Mouse (Mus musculus): ENCODE data around the gene Ngb. TPM values are rescaled to one million over a fixed set of nuclear protein-coding genes. Genes with fewer than 3 reads are reported as not detected.

Gene Ngb
- polyA plus RNA-seq, 1 experiment from 2014 or later: 0.33 TPM

- Histone ChIP-seq H3K4me1 (replicated peaks; ENCODE audit: insufficient read depth, low read length) (no peaks in the 10 kb centered on the region), H3K4me2 (ENCODE audit: low read length) (no peak overlapping the region), H3K36me3 (ENCODE audit: insufficient read depth, low read length) (peaks cover 10% of the 10 kb centered on the region; the same call in 1 of the 2 replicates), H3K27me3 (ENCODE audit: insufficient read depth, low read length) (no peaks in the 10 kb centered on the region), H3K27ac (no peak overlapping the region), H3K9me3 (replicated peaks; ENCODE audit: low read length) (no peaks in the 10 kb centered on the region), H3K4me3 (replicated peaks; ENCODE audit: low read depth, low read length) (no peak overlapping the region), H3K9ac (ENCODE audit: low read depth, low read length) (no peak overlapping the region)
- TF ChIP-seq CTCF (IDR thresholded peaks at IDR 0.05; ENCODE audit: low read depth): no peak
- ATAC-seq (replicated peaks; ENCODE audit: low FRiP score, low read depth): no peak
- DNase-seq (ENCODE audit: low spot score): no peak
- WGBS: 70% methylated on average over 2 of the region's 2 CpGs
Observed at GRCm38 (mm10) chr12:87138768-87139167, 36.4 kb upstream of the Ngb start.

DNA sequence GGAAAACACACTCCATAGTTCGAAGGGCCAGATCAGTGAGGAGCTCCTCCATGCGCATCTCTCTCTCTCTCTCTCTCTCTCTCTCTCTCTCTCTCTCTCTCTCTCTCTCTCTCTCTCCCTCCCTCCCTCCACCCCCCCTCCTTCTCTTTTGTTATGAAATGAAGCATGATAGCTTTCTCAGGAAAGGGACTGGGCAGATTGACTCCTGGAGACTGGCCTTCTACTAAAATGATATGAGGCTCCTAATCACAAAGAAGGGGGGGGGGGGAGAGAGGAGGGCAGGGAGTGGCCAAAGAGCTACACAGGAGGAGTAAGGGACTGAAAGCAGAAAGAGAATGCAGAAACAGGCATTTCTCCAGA, 36.0 kb upstream of the Ngb start:
- Histone ChIP-seq H3K4me2 (ENCODE audit: low read length) (no peak overlapping the region), H3K27ac (no peak overlapping the region), H3K4me3 (replicated peaks; ENCODE audit: low read depth, low read length) (no peak overlapping the region), H3K27me3 (ENCODE audit: insufficient read depth, low read length) (no peaks in the 10 kb centered on the region), H3K9me3 (replicated peaks; ENCODE audit: low read length) (no peaks in the 10 kb centered on the region), H3K36me3 (ENCODE audit: insufficient read depth, low read length) (peaks cover 10% of the 10 kb centered on the region; the same call in 1 of the 2 replicates), H3K4me1 (replicated peaks; ENCODE audit: insufficient read depth, low read length) (no peaks in the 10 kb centered on the region), H3K9ac (ENCODE audit: low read depth, low read length) (no peak overlapping the region)
- no peak for ATAC-seq (replicated peaks; ENCODE audit: low FRiP score, low read depth)
- 89% methylated on average over 2 of the region's 2 CpGs for WGBS
- no peak for DNase-seq (ENCODE audit: low spot score)
- no peak for TF ChIP-seq CTCF (IDR thresholded peaks at IDR 0.05; ENCODE audit: low read depth)

GRCm38 (mm10) chr12:87137439-87138341, 35.4 kb upstream of the Ngb start:
- WGBS: 92% methylated on average over 15 of the region's 15 CpGs

DNA sequence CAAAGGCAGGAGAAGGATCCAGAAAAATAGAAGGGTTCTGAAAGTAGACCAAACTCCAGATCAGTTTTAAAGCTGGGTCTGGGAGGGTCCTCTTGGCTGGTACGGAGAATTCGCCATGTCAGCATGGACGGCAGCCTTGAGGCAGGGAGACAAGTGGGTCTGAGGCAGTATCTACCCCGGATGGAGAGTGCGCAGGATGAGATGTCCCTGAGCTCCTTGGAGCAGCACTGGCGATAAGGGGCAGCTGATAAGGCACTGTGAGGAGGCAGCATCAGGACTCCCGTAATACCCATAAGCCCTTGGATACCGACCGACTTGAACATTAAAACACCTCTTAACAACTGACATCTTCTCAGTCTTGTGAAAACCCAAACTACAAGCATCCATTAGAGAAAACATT, 30.4 kb upstream of the Ngb start:
- DNase-seq (ENCODE audit: low spot score) (no peak), ATAC-seq (replicated peaks; ENCODE audit: low FRiP score, low read depth) (no peak)
- WGBS: 94% methylated on average over 9 of the region's 9 CpGs
- H3K4me3 ChIP-seq (replicated peaks; ENCODE audit: low read depth, low read length): no peak overlapping the region
- peaks cover 17% of the 10 kb centered on the region for H3K36me3 ChIP-seq (ENCODE audit: insufficient read depth, low read length)
- H3K9ac ChIP-seq (ENCODE audit: low read depth, low read length): no peak overlapping the region
- no peak overlapping the region for H3K4me2 ChIP-seq (ENCODE audit: low read length)
- H3K27me3 ChIP-seq (ENCODE audit: insufficient read depth, low read length): no peaks in the 10 kb centered on the region
- no peaks in the 10 kb centered on the region for H3K9me3 ChIP-seq (replicated peaks; ENCODE audit: low read length)
- no peak for TF ChIP-seq CTCF (IDR thresholded peaks at IDR 0.05; ENCODE audit: low read depth)
- no peaks in the 10 kb centered on the region for H3K4me1 ChIP-seq (replicated peaks; ENCODE audit: insufficient read depth, low read length)
- H3K27ac ChIP-seq: no peak overlapping the region

More at GRCm38 (mm10) chr12:87137439-87138341, 35.4 kb upstream of the Ngb start:
- ATAC-seq (replicated peaks; ENCODE audit: low FRiP score, low read depth) (no peak), DNase-seq (ENCODE audit: low spot score) (no peak)
- H3K36me3 ChIP-seq (ENCODE audit: insufficient read depth, low read length): peaks cover 12% of the 10 kb centered on the region; the same call in 1 of the 2 replicates
- H3K9ac ChIP-seq (ENCODE audit: low read depth, low read length): no peak overlapping the region
- H3K9me3 ChIP-seq (replicated peaks; ENCODE audit: low read length): no peaks in the 10 kb centered on the region
- H3K27ac ChIP-seq: no peak overlapping the region
- no peak overlapping the region for H3K4me3 ChIP-seq (replicated peaks; ENCODE audit: low read depth, low read length)
- no peak overlapping the region for H3K4me2 ChIP-seq (ENCODE audit: low read length)
- TF ChIP-seq CTCF (IDR thresholded peaks at IDR 0.05; ENCODE audit: low read depth): no peak
- H3K27me3 ChIP-seq (ENCODE audit: insufficient read depth, low read length): no peaks in the 10 kb centered on the region
- H3K4me1 ChIP-seq (replicated peaks; ENCODE audit: insufficient read depth, low read length): no peaks in the 10 kb centered on the region

GRCm38 (mm10) chr12:87132210-87132609, 29.9 kb upstream of the Ngb start:
- H3K4me2 ChIP-seq (ENCODE audit: low read length): no peak overlapping the region

GRCm38 (mm10) chr12:87131619-87132018, 29.3 kb upstream of the Ngb start:
- peak; percentile 61 for DNase-seq (ENCODE audit: low spot score)

More at GRCm38 (mm10) chr12:87132210-87132609, 29.9 kb upstream of the Ngb start:
- TF ChIP-seq CTCF (IDR thresholded peaks at IDR 0.05; ENCODE audit: low read depth): no peak
- ATAC-seq (replicated peaks; ENCODE audit: low FRiP score, low read depth) (no peak), DNase-seq (ENCODE audit: low spot score) (no peak)
- H3K9me3 ChIP-seq (replicated peaks; ENCODE audit: low read length): no peaks in the 10 kb centered on the region
- 83% methylated on average over 6 of the region's 6 CpGs for WGBS
- no peaks in the 10 kb centered on the region for H3K27me3 ChIP-seq (ENCODE audit: insufficient read depth, low read length)
- H3K27ac ChIP-seq: no peak overlapping the region
- H3K4me3 ChIP-seq (replicated peaks; ENCODE audit: low read depth, low read length): no peak overlapping the region
- no peak overlapping the region for H3K9ac ChIP-seq (ENCODE audit: low read depth, low read length)
- no peaks in the 10 kb centered on the region for H3K4me1 ChIP-seq (replicated peaks; ENCODE audit: insufficient read depth, low read length)
- peaks cover 14% of the 10 kb centered on the region for H3K36me3 ChIP-seq (ENCODE audit: insufficient read depth, low read length)

More at GRCm38 (mm10) chr12:87131619-87132018, 29.3 kb upstream of the Ngb start:
- Histone ChIP-seq H3K9ac (ENCODE audit: low read depth, low read length) (no peak overlapping the region), H3K9me3 (replicated peaks; ENCODE audit: low read length) (no peaks in the 10 kb centered on the region), H3K4me2 (ENCODE audit: low read length) (no peak overlapping the region), H3K36me3 (ENCODE audit: insufficient read depth, low read length) (peaks cover 14% of the 10 kb centered on the region), H3K27me3 (ENCODE audit: insufficient read depth, low read length) (no peaks in the 10 kb centered on the region), H3K27ac (no peak overlapping the region), H3K4me3 (replicated peaks; ENCODE audit: low read depth, low read length) (no peak overlapping the region), H3K4me1 (replicated peaks; ENCODE audit: insufficient read depth, low read length) (no peaks in the 10 kb centered on the region)
- 69% methylated on average over 3 of the region's 3 CpGs for WGBS
- no peak for ATAC-seq (replicated peaks; ENCODE audit: low FRiP score, low read depth)
- TF ChIP-seq CTCF (IDR thresholded peaks at IDR 0.05; ENCODE audit: low read depth): peak; percentile 72

All from kidney, postnatal 0 days (tissue).